Mouse (Mus musculus) limb, embryonic 13.5 days (tissue): ENCODE results near the gene Slc9a5. TPM values are rescaled to one million over a fixed set of nuclear protein-coding genes. Genes with fewer than 3 reads are reported as not detected.

ENCODE experiments used
- ATAC-seq: fragments of 200-750 bp; cut with Nextera tagmentation; 2 replicates; pipeline ENCODE4 v1.8.0; 2017; ENCODE audit warnings: low read depth, moderate number of reproducible peaks, moderate TSS enrichment; ENCODE audit not compliant: low FRiP score
- H3K27ac ChIP-seq: fragments of 300-500 bp; sonication (generic); 2 replicates; pipeline ENCODE4 v1.5.1; 2015; ENCODE audit warnings: inconsistent platforms, mild to moderate bottlenecking, moderate library complexity
- H3K27me3 ChIP-seq: fragments of 300-500 bp; sonication (generic); 2 replicates; pipeline ENCODE4 v1.6.1; 2015; ENCODE audit warnings: mild to moderate bottlenecking, inconsistent platforms
- H3K36me3 ChIP-seq: fragments of 300-500 bp; sonication (generic); 2 replicates; pipeline ENCODE4 v1.6.1; 2015; ENCODE audit warnings: inconsistent platforms, mild to moderate bottlenecking, moderate library complexity
- H3K4me1 ChIP-seq: fragments of 300-500 bp; sonication (generic); 2 replicates; pipeline ENCODE4 v1.6.1; 2015; ENCODE audit warnings: inconsistent platforms
- H3K4me2 ChIP-seq: fragments of 300-500 bp; sonication (generic); replicated peaks from 2 replicates; pipeline ENCODE4 v1.6.1; 2015; ENCODE audit warnings: inconsistent platforms, mild to moderate bottlenecking, moderate library complexity
- H3K4me3 ChIP-seq: fragments of 300-500 bp; sonication (generic); 2 replicates; pipeline ENCODE4 v1.5.1; 2015; ENCODE audit warnings: moderate library complexity, mild to moderate bottlenecking, inconsistent platforms
- H3K9ac ChIP-seq: fragments of 300-500 bp; sonication (generic); 2 replicates; pipeline ENCODE4 v1.6.1; 2015; ENCODE audit warnings: mild to moderate bottlenecking, inconsistent platforms
- H3K9me3 ChIP-seq: fragments of 300-500 bp; sonication (generic); 2 replicates; pipeline ENCODE4 v1.6.1; 2016; ENCODE audit warnings: inconsistent platforms
- WGBS: fragments of 180-500 bp; shearing (Covaris S2); methylation state at CpG from one replicate; pipeline ENCODE4 v1.1.7; 2015; 5-methylcytosine and 5-hydroxymethylcytosine counted together
- microRNA counts: library from miRNA; unstranded; fragments of <30 nt; microRNA quantifications from one replicate; lab custom pipeline; 2016
- microRNA-seq: library from miRNA; unstranded; fragments of <30 nt; microRNA quantifications from one replicate; pipeline ENCODE4, GENCODE M21; 2016
- polyA plus RNA-seq: library from polyadenylated mRNA; unstranded; fragments of >200 nt; fragmentation: Nextera tagmentation; extraction: Ambion mirVana; gene quantifications from 2 replicates; pipeline ENCODE4 v1.2.1, GENCODE M21; 2015

Gene Slc9a5
- polyA plus RNA-seq, 1 experiment from 2014 or later, result 6.0 TPM

GRCm38 (mm10) chr8:105393915-105394314 lies 45.3 kb downstream of the Slc9a5 start:
- H3K9ac ChIP-seq, result no peak overlapping the region
- H3K36me3 ChIP-seq, result no peaks in the 10 kb centered on the region
- H3K9me3 ChIP-seq, result no peaks in the 10 kb centered on the region
- 0 out of 2 replicates have a peak, but pooled peaks cover 2% of the 10 kb centered on the region for H3K27me3 ChIP-seq
- no peak overlapping the region for H3K4me2 ChIP-seq
- no peak overlapping the region for H3K4me3 ChIP-seq
- no peaks in the 10 kb centered on the region for H3K4me1 ChIP-seq
- WGBS, result 83% methylated on average over 7 of the region's 7 CpGs
- ATAC-seq, result no peak
- no peak overlapping the region for H3K27ac ChIP-seq

- Histone ChIP-seq H3K4me3 (no peak overlapping the region), H3K9me3 (no peaks in the 10 kb centered on the region), H3K27ac (no peak overlapping the region), H3K4me2 (no peak overlapping the region), H3K4me1 (no peaks in the 10 kb centered on the region), H3K36me3 (no peaks in the 10 kb centered on the region), H3K27me3 (no peaks in the 10 kb centered on the region), H3K9ac (no peak overlapping the region)
- 40% methylated on average over 3 of the region's 3 CpGs for WGBS
- ATAC-seq, result no peak
Measured at GRCm38 (mm10) chr8:105397747-105398146, 49.1 kb downstream of the Slc9a5 start.

GRCm38 (mm10) chr8:105400016-105400415 lies 51.4 kb downstream of the Slc9a5 start:
- Histone ChIP-seq H3K27ac (no peak overlapping the region), H3K9ac (no peak overlapping the region), H3K36me3 (no peaks in the 10 kb centered on the region), H3K4me1 (no peaks in the 10 kb centered on the region), H3K9me3 (no peaks in the 10 kb centered on the region), H3K4me2 (no peak overlapping the region), H3K4me3 (no peak overlapping the region), H3K27me3 (no peaks in the 10 kb centered on the region)
- ATAC-seq, result no peak
- 81% methylated on average over 5 of the region's 5 CpGs for WGBS

- no peak overlapping the region for H3K4me3 ChIP-seq
- no peaks in the 10 kb centered on the region for H3K36me3 ChIP-seq
- no peaks in the 10 kb centered on the region for H3K9me3 ChIP-seq
- no peak overlapping the region for H3K9ac ChIP-seq
- H3K27ac ChIP-seq, result no peak overlapping the region
- no peak for ATAC-seq
- 86% methylated on average over 8 of the region's 8 CpGs for WGBS
- H3K4me1 ChIP-seq, result no peaks in the 10 kb centered on the region
- no peaks in the 10 kb centered on the region for H3K27me3 ChIP-seq
- no peak overlapping the region for H3K4me2 ChIP-seq
Measured at GRCm38 (mm10) chr8:105403467-105403866, 54.8 kb downstream of the Slc9a5 start.

GRCm38 (mm10) chr8:105404496-105404895 lies 55.9 kb downstream of the Slc9a5 start:
- H3K27me3 ChIP-seq, result no peaks in the 10 kb centered on the region
- H3K27ac ChIP-seq, result no peak overlapping the region
- no peak overlapping the region for H3K4me2 ChIP-seq
- H3K4me1 ChIP-seq, result no peaks in the 10 kb centered on the region
- H3K9me3 ChIP-seq, result no peaks in the 10 kb centered on the region
- ATAC-seq, result no peak
- H3K9ac ChIP-seq, result no peak overlapping the region
- WGBS, result 77% methylated on average over 1 of the region's 1 CpGs
- H3K36me3 ChIP-seq, result no peaks in the 10 kb centered on the region
- no peak overlapping the region for H3K4me3 ChIP-seq

- ATAC-seq, result no peak
- Histone ChIP-seq H3K36me3 (no peaks in the 10 kb centered on the region), H3K27me3 (no peaks in the 10 kb centered on the region), H3K4me1 (no peaks in the 10 kb centered on the region), H3K4me2 (no peak overlapping the region), H3K27ac (no peak overlapping the region), H3K9ac (no peak overlapping the region), H3K4me3 (no peak overlapping the region), H3K9me3 (no peaks in the 10 kb centered on the region)
- 70% methylated on average over 10 of the region's 10 CpGs for WGBS
Measured at GRCm38 (mm10) chr8:105406416-105406815, 57.8 kb downstream of the Slc9a5 start.

GRCm38 (mm10) chr8:105408331-105408730 lies 59.7 kb downstream of the Slc9a5 start:
- H3K4me1 ChIP-seq, result peaks cover 3% of the 10 kb centered on the region
- no peak overlapping the region for H3K4me2 ChIP-seq
- H3K27ac ChIP-seq, result no peak overlapping the region
- H3K9me3 ChIP-seq, result no peaks in the 10 kb centered on the region
- no peaks in the 10 kb centered on the region for H3K36me3 ChIP-seq
- no peak overlapping the region for H3K9ac ChIP-seq
- H3K27me3 ChIP-seq, result peaks cover 16% of the 10 kb centered on the region
- no peak overlapping the region for H3K4me3 ChIP-seq
- 63% methylated on average over 7 of the region's 7 CpGs for WGBS
- no peak for ATAC-seq

- no peaks in the 10 kb centered on the region for H3K36me3 ChIP-seq
- H3K27me3 ChIP-seq, result peaks cover 32% of the 10 kb centered on the region
- H3K9me3 ChIP-seq, result no peaks in the 10 kb centered on the region
- no peak overlapping the region for H3K4me3 ChIP-seq
- H3K27ac ChIP-seq, result no peak overlapping the region
- H3K4me1 ChIP-seq, result peaks cover 9% of the 10 kb centered on the region
- 90% methylated on average over 6 of the region's 6 CpGs for WGBS
- H3K4me2 ChIP-seq, result no peak overlapping the region
- H3K9ac ChIP-seq, result no peak overlapping the region
- no peak for ATAC-seq
Measured at GRCm38 (mm10) chr8:105409947-105410346, 61.3 kb downstream of the Slc9a5 start.

- Histone ChIP-seq H3K27me3 (peaks cover 43% of the 10 kb centered on the region), H3K27ac (no peak within 1 kb of the TSS), H3K4me2 (peak within 1 kb of the TSS; percentile 60), H3K9me3 (no peaks in the 10 kb centered on the region), H3K9ac (no peak within 1 kb of the TSS), H3K36me3 (no peaks in the 10 kb centered on the region), H3K4me3 (peak within 1 kb of the TSS; percentile 34), H3K4me1 (peaks cover 9% of the 10 kb centered on the region)
- no peak for ATAC-seq
- WGBS, result 1% methylated on average over 34 of the region's 34 CpGs
Measured at GRCm38 (mm10) chr8:105413391-105413790, 64.7 kb downstream of the Slc9a5 start, which contains the start of the genes Kctd19 and Lrrc36. TSS of gene Kctd19 (minus strand) at chr8:105413502. TSS of gene Lrrc36 (plus strand) at chr8:105413571.

GRCm38 (mm10) chr8:105418992-105419391 lies 70.3 kb downstream of the Slc9a5 start:
- H3K4me1 ChIP-seq, result 0 out of 2 replicates have a peak, but pooled peaks cover under 1% of the 10 kb centered on the region
- peaks cover 21% of the 10 kb centered on the region for H3K27me3 ChIP-seq
- no peak overlapping the region for H3K4me2 ChIP-seq
- H3K9ac ChIP-seq, result no peak overlapping the region
- H3K36me3 ChIP-seq, result no peaks in the 10 kb centered on the region
- ATAC-seq, result no peak
- H3K27ac ChIP-seq, result no peak overlapping the region
- no peaks in the 10 kb centered on the region for H3K9me3 ChIP-seq
- no peak overlapping the region for H3K4me3 ChIP-seq
- WGBS, result 74% methylated on average over 2 of the region's 2 CpGs

MicroRNAs encoded within 50 kb of the gene (microRNA counts, 519-probe panel; counts per million panel counts)
- 2,500 counts per million, percentile 35 among the panel's probes with 10 or more counts for microRNA mmu-miR-328 (lab: Ali Mortazavi, UCI)

Small RNA genes lying within 50 kb of the gene (microRNA-seq; reads per million reads assigned to microRNA genes)
- gene Gm27320 (not detected), gene Mir328 (155 reads per million, percentile 58 among the genes with 10 or more reads in this experiment)

Other genes with a start within 250 kb of the Slc9a5 start
- gene Ces4a, start 217.0 kb upstream of the Slc9a5 start, polyA plus RNA-seq, result not detected in 2 replicates
- gene Cbfb, start 178.2 kb upstream of the Slc9a5 start, polyA plus RNA-seq, result 97.1 and 101 TPM in 2 replicates
- 27.3 and 27.6 TPM in 2 replicates for gene D230025D16Rik, start 123.7 kb upstream of the Slc9a5 start, polyA plus RNA-seq
- gene B3gnt9, start 93.7 kb upstream of the Slc9a5 start, polyA plus RNA-seq, result 24.7 and 25.4 TPM in 2 replicates
- gene Tradd, start 84.2 kb upstream of the Slc9a5 start, polyA plus RNA-seq, result 20.1 and 23.2 TPM in 2 replicates
- 2.6 and 2.8 TPM in 2 replicates for gene Fbxl8, start 84.2 kb upstream of the Slc9a5 start, polyA plus RNA-seq
- 0.11 and 0.19 TPM in 2 replicates for gene Hsf4, start 79.0 kb upstream of the Slc9a5 start, polyA plus RNA-seq
- 2.7 and 3.1 TPM in 2 replicates for gene Nol3, start 72.7 kb upstream of the Slc9a5 start, polyA plus RNA-seq
- 16.3 TPM in 2 replicates for gene 4931428F04Rik, start 59.0 kb upstream of the Slc9a5 start, polyA plus RNA-seq
- gene Exoc3l, start 52.7 kb upstream of the Slc9a5 start, polyA plus RNA-seq, result 8.3 and 9.1 TPM in 2 replicates
- gene E2f4, start 51.2 kb upstream of the Slc9a5 start, polyA plus RNA-seq, result 73.6 and 75.4 TPM in 2 replicates
- gene Elmo3, start 43.2 kb upstream of the Slc9a5 start, polyA plus RNA-seq, result 3.9 and 5.1 TPM in 2 replicates
- 1.8 and 2.7 TPM in 2 replicates for gene Lrrc29, start 22.6 kb upstream of the Slc9a5 start, polyA plus RNA-seq
- 119 and 122 TPM in 2 replicates for gene Tmem208, start 22.5 kb upstream of the Slc9a5 start, polyA plus RNA-seq
- gene Fhod1, start 890 bp upstream of the Slc9a5 start, polyA plus RNA-seq, result 2.1 and 2.3 TPM in 2 replicates
- 0.73 and 1.2 TPM in 2 replicates for gene Plekhg4, start 24.4 kb downstream of the Slc9a5 start, polyA plus RNA-seq
- not detected in 2 replicates for gene Kctd19, start 64.7 kb downstream of the Slc9a5 start, polyA plus RNA-seq
- gene Lrrc36, start 64.7 kb downstream of the Slc9a5 start, polyA plus RNA-seq, result 0.36 and 0.55 TPM in 2 replicates
- 65.4 and 71.1 TPM in 2 replicates for gene Tppp3, start 122.7 kb downstream of the Slc9a5 start, polyA plus RNA-seq
- 42.5 and 45.3 TPM in 2 replicates for gene Zdhhc1, start 148.1 kb downstream of the Slc9a5 start, polyA plus RNA-seq
- 5.9 and 7.6 TPM in 2 replicates for gene Hsd11b2, start 169.9 kb downstream of the Slc9a5 start, polyA plus RNA-seq
- gene Atp6v0d1, start 217.2 kb downstream of the Slc9a5 start, polyA plus RNA-seq, result 82.5 and 83.5 TPM in 2 replicates